Mouse (Mus musculus) MEL (cell line): Measurements from ENCODE around the gene Add2. TPM values are rescaled to one million over a fixed set of nuclear protein-coding genes. Genes with fewer than 3 reads are reported as not detected.

Experiments
- DNase-seq: peaks from one replicate; pipeline ENCODE4 v3.0.0; 2011; ENCODE audit warnings: low read depth, low spot score
- H3K27ac ChIP-seq: 2 replicates; pipeline ENCODE4 v1.5.1; 2012; ENCODE audit warnings: low read depth, mild to moderate bottlenecking, control low read depth, low read length, moderate library complexity; ENCODE audit not compliant: control insufficient read depth
- H3K27me3 ChIP-seq, 2 experiments: fragments of 150-350 bp in 1 of 2; sonication (generic) in 1 of 2; 2 replicates each; pipeline ENCODE4 v1.6.1; 2012; ENCODE audit warnings: low read length in 2 of 2, mild to moderate bottlenecking in 2 of 2, improper control_type of control experiment in 1 of 2, moderate library complexity in 1 of 2; ENCODE audit not compliant: insufficient read depth in 2 of 2, control insufficient read depth in 1 of 2
- H3K36me3 ChIP-seq, 2 experiments: 2 replicates each; pipeline ENCODE4 v1.6.1; 2012 to 2014; ENCODE audit warnings: low read length in 2 of 2, improper control_type of control experiment in 1 of 2, inconsistent platforms in 1 of 2, mild to moderate bottlenecking in 1 of 2; ENCODE audit not compliant: insufficient read depth in 2 of 2, control insufficient read depth in 1 of 2
- H3K4me1 ChIP-seq, 2 experiments: fragments of 150-350 bp in 1 of 2; sonication (generic) in 1 of 2; 2 replicates each; pipeline ENCODE4 v1.6.1; 2012; ENCODE audit warnings: low read length in 2 of 2, improper control_type of control experiment in 1 of 2, mild to moderate bottlenecking in 1 of 2; ENCODE audit not compliant: insufficient read depth in 2 of 2, control insufficient read depth in 1 of 2
- H3K4me3 ChIP-seq, 2 experiments: fragments of 150-350 bp in 1 of 2; sonication (generic) in 1 of 2; 2 replicates each; pipeline ENCODE4 v1.5.1; 2012; ENCODE audit warnings: low read depth in 2 of 2, low read length in 2 of 2, mild to moderate bottlenecking in 2 of 2, moderate library complexity in 2 of 2, control low read depth in 1 of 2, improper control_type of control experiment in 1 of 2; ENCODE audit not compliant: control insufficient read depth in 1 of 2, insufficient read depth in 1 of 2
- H3K79me2 ChIP-seq: 2 replicates; pipeline ENCODE4 v1.6.1; 2012; ENCODE audit warnings: mild to moderate bottlenecking, low read length, moderate library complexity; ENCODE audit not compliant: control insufficient read depth, poor library complexity, insufficient read depth
- H3K9ac ChIP-seq: 2 replicates; pipeline ENCODE4 v1.6.1; 2012; ENCODE audit warnings: low read depth, mild to moderate bottlenecking, control low read depth, low read length, moderate library complexity; ENCODE audit not compliant: control insufficient read depth, poor library complexity, severe bottlenecking
- H3K9me3 ChIP-seq: fragments of 150-350 bp; sonication (generic); replicated peaks from 2 replicates; pipeline ENCODE4 v1.6.1; 2012; ENCODE audit warnings: mild to moderate bottlenecking, low read length, improper control_type of control experiment, moderate library complexity; ENCODE audit not compliant: insufficient read depth
- BHLHE40 ChIP-seq: IDR thresholded peaks from 2 replicates; pipeline ENCODE4 v1.6.1; 2012; ENCODE audit warnings: low read depth, mild to moderate bottlenecking, inconsistent platforms, low read length, improper control_type of control experiment, borderline replicate concordance
- CHD2 ChIP-seq: IDR thresholded peaks from 2 replicates; pipeline ENCODE4 v1.6.1; 2011; ENCODE audit warnings: low read length, improper control_type of control experiment
- CTCF ChIP-seq, 3 experiments: IDR thresholded peaks in 2 of 3; conservative IDR thresholded peaks in 1 of 3; 2 replicates each; pipeline ENCODE4 v1.5.1; 2011 to 2012; ENCODE audit warnings: low read length in 3 of 3, low read depth in 2 of 3, mild to moderate bottlenecking in 2 of 3, improper control_type of control experiment in 1 of 3, inconsistent platforms in 1 of 3, mixed read lengths in 1 of 3, moderate library complexity in 1 of 3; ENCODE audit not compliant: control insufficient read depth in 1 of 3, insufficient read depth in 1 of 3, poor library complexity in 1 of 3, severe bottlenecking in 1 of 3
- ELF1 ChIP-seq: IDR thresholded peaks from 2 replicates; pipeline ENCODE4 v1.6.1; 2014; ENCODE audit warnings: low read depth, mild to moderate bottlenecking, inconsistent platforms, low read length, improper control_type of control experiment, moderate library complexity
- EP300 ChIP-seq, 2 experiments: IDR thresholded peaks; 2 replicates each; pipeline ENCODE4 v1.6.1; 2011; ENCODE audit warnings: improper control_type of control experiment in 2 of 2, low read length in 2 of 2, low read depth in 1 of 2, mild to moderate bottlenecking in 1 of 2
- ETS1 ChIP-seq: IDR thresholded peaks from 2 replicates; pipeline ENCODE4 v1.6.1; 2012; ENCODE audit warnings: low read depth, mild to moderate bottlenecking, inconsistent platforms, low read length, improper control_type of control experiment, moderate library complexity
- GATA1 ChIP-seq: IDR thresholded peaks from 2 replicates; pipeline ENCODE4 v1.6.1; 2011; ENCODE audit warnings: low read depth, low read length, improper control_type of control experiment
- HCFC1 ChIP-seq: IDR thresholded peaks from 2 replicates; pipeline ENCODE4 v1.6.1; 2012; ENCODE audit warnings: low read depth, mild to moderate bottlenecking, inconsistent platforms, low read length, improper control_type of control experiment, moderate library complexity
- JUND ChIP-seq: IDR thresholded peaks from 2 replicates; pipeline ENCODE4 v1.6.1; 2011; ENCODE audit warnings: low read depth, mild to moderate bottlenecking, improper control_type of control experiment, low read length
- KAT2A ChIP-seq: conservative IDR thresholded peaks from 2 replicates; pipeline ENCODE4 v1.6.1; 2012; ENCODE audit warnings: low read depth, low read length, improper control_type of control experiment, inconsistent platforms
- MAFK ChIP-seq: IDR thresholded peaks from 2 replicates; pipeline ENCODE4 v1.6.1; 2011; ENCODE audit warnings: low read depth, mild to moderate bottlenecking, low read length, improper control_type of control experiment, borderline replicate concordance
- MAZ ChIP-seq: IDR thresholded peaks from 2 replicates; pipeline ENCODE4 v1.6.1; 2012; ENCODE audit warnings: low read depth, mild to moderate bottlenecking, inconsistent platforms, low read length, improper control_type of control experiment
- MXI1 ChIP-seq: IDR thresholded peaks from 2 replicates; pipeline ENCODE4 v1.6.1; 2011; ENCODE audit warnings: mild to moderate bottlenecking, low read depth, low read length, improper control_type of control experiment
- MYB ChIP-seq: IDR thresholded peaks from 2 replicates; pipeline ENCODE4 v1.6.1; 2011; ENCODE audit warnings: mild to moderate bottlenecking, low read depth, low read length, improper control_type of control experiment
- MYC ChIP-seq: IDR thresholded peaks from 2 replicates; pipeline ENCODE4 v1.6.1; 2011; ENCODE audit warnings: low read depth, mild to moderate bottlenecking, low read length, improper control_type of control experiment, moderate library complexity
- POLR2A ChIP-seq, 2 experiments: IDR thresholded peaks; 2 replicates each; pipeline ENCODE4 v1.6.1; 2011 to 2012; ENCODE audit warnings: low read length in 2 of 2, mild to moderate bottlenecking in 2 of 2, control low read depth in 1 of 2, improper control_type of control experiment in 1 of 2, low read depth in 1 of 2, moderate library complexity in 1 of 2; ENCODE audit not compliant: control insufficient read depth in 1 of 2, insufficient read depth in 1 of 2, poor library complexity in 1 of 2
- RAD21 ChIP-seq: IDR thresholded peaks from 2 replicates; pipeline ENCODE4 v1.6.1; 2011; ENCODE audit warnings: mild to moderate bottlenecking, low read depth, low read length, improper control_type of control experiment
- RCOR1 ChIP-seq: IDR thresholded peaks from 2 replicates; pipeline ENCODE4 v1.6.1; 2012; ENCODE audit warnings: low read depth, mild to moderate bottlenecking, inconsistent platforms, low read length, improper control_type of control experiment
- SIN3A ChIP-seq: IDR thresholded peaks from 2 replicates; pipeline ENCODE4 v1.6.1; 2012; ENCODE audit warnings: low read length, improper control_type of control experiment, inconsistent platforms
- TAL1 ChIP-seq: IDR thresholded peaks from 2 replicates; pipeline ENCODE4 v1.6.1; 2012; ENCODE audit warnings: mild to moderate bottlenecking, inconsistent platforms, low read length, moderate library complexity, mixed read lengths
- TCF12 ChIP-seq: IDR thresholded peaks from 2 replicates; pipeline ENCODE4 v1.6.1; 2014; ENCODE audit warnings: low read depth, mild to moderate bottlenecking, inconsistent platforms, low read length, improper control_type of control experiment, moderate library complexity
- UBTF ChIP-seq: IDR thresholded peaks from 2 replicates; pipeline ENCODE4 v1.6.1; 2012; ENCODE audit warnings: low read depth, mild to moderate bottlenecking, inconsistent platforms, low read length, improper control_type of control experiment, moderate library complexity, borderline replicate concordance; ENCODE audit not compliant: insufficient read depth
- polyA plus RNA-seq, 2 experiments: library from polyadenylated mRNA; stranded (reverse) in 1 of 2; unstranded in 1 of 2; fragments of >175 nt in 1 of 2; fragments of >200 nt in 1 of 2; gene quantifications; 2 replicates each; pipeline versions ENCODE4 v1.2.1 to v1.2.4; 2012; ENCODE audit warnings: low replicate concordance in 2 of 2, low read depth in 1 of 2; ENCODE audit not compliant: insufficient read length in 2 of 2, insufficient read depth in 1 of 2, missing spikeins in 1 of 2
- total RNA-seq: library from RNA; depleted of rRNA; stranded (reverse); fragments of 300-350 nt; gene quantifications from 2 replicates; pipeline ENCODE4 v1.2.3, GENCODE M21; 2012

Add2 gene
- total and polyA plus RNA-seq, 3 experiments = 85.0 to 191 (median 129) TPM

- peaks cover 10% of the 10 kb centered on the region for H3K79me2 ChIP-seq
- TF ChIP-seq TCF12 (peak; percentile 78), EP300 (IDR thresholded peaks at IDR 0.05; ENCODE audit: low read depth in 1 of 2, low read length in 2 of 2) (peak; percentile 82 to 83), RCOR1 (peak; percentile 90), CTCF (IDR thresholded peaks at IDR 0.05 in 2 of 3, conservative IDR thresholded peaks at IDR 0.05 in 1 of 3; ENCODE audit: control insufficient read depth in 1 of 3, insufficient read depth in 1 of 3, low read depth in 2 of 3, low read length in 3 of 3, poor library complexity in 1 of 3, severe bottlenecking in 1 of 3) (no peak), BHLHE40 (0 out of 2 replicates have a peak, but pooled peaks have one; percentile 25), ETS1 (peak; percentile 87), MYC (peak; percentile 56; the same call in 1 of the 2 replicates), HCFC1 (peak; percentile 44; the same call in 1 of the 2 replicates), GATA1 (peak; percentile 81), MAFK (peak; percentile 87), TAL1 (peak; percentile 57), SIN3A (peak; percentile 39), MAZ (no peak), UBTF (no peak), ELF1 (0 out of 2 replicates have a peak, but pooled peaks have one; percentile 31)
- no peak overlapping the region for H3K9ac ChIP-seq
- peaks cover 0 to 37% of the 10 kb centered on the region in 2 experiments; a peak in 2 of 4 replicates for H3K36me3 ChIP-seq
- H3K9me3 ChIP-seq = no peaks in the 10 kb centered on the region
- peaks cover 21 to 49% of the 10 kb centered on the region in 2 experiments for H3K4me1 ChIP-seq
- H3K27me3 ChIP-seq = no peaks in the 10 kb centered on the region
- H3K4me3 ChIP-seq = no peak overlapping the region
- peak overlapping the region; percentile 83 for H3K27ac ChIP-seq
- DNase-seq = peak; percentile 87
These were observed 45.4 kb downstream of the Add2 start for GRCm38 (mm10) chr6:86073882-86074281.

GRCm38 (mm10) chr6:86074538-86075204, 46.2 kb downstream of the Add2 start:
- no peak overlapping the region for H3K9ac ChIP-seq

More at GRCm38 (mm10) chr6:86074538-86075204, 46.2 kb downstream of the Add2 start:
- H3K79me2 ChIP-seq = peaks cover 18% of the 10 kb centered on the region
- no peak overlapping the region for H3K4me3 ChIP-seq
- TF ChIP-seq SIN3A = peak; percentile 67; the same call in 1 of the 2 replicates
- TF ChIP-seq MXI1 = no peak
- peak; percentile 92 for TF ChIP-seq TCF12
- TF ChIP-seq GATA1 = peak; percentile 99
- TF ChIP-seq KAT2A = no peak
- TF ChIP-seq JUND = peak; percentile 96
- TF ChIP-seq RAD21 = no peak
- TF ChIP-seq RCOR1 = peak; percentile 92
- TF ChIP-seq MYB = peak; percentile 69
- peak; percentile 97 for TF ChIP-seq ETS1
- TF ChIP-seq CHD2 = peak; percentile 53; the same call in 1 of the 2 replicates
- TF ChIP-seq POLR2A (IDR thresholded peaks at IDR 0.05; ENCODE audit: control insufficient read depth in 1 of 2, insufficient read depth in 1 of 2, low read depth in 1 of 2, low read length in 2 of 2, poor library complexity in 1 of 2) = no peak
- peak; percentile 95 to 96 for TF ChIP-seq EP300 (IDR thresholded peaks at IDR 0.05; ENCODE audit: low read depth in 1 of 2, low read length in 2 of 2)
- TF ChIP-seq TAL1 = peak; percentile 96
- H3K4me1 ChIP-seq = peaks cover 23 to 57% of the 10 kb centered on the region in 2 experiments
- no peaks in the 10 kb centered on the region for H3K9me3 ChIP-seq
- H3K27ac ChIP-seq = peak overlapping the region; percentile 83
- peaks cover 0 to 45% of the 10 kb centered on the region in 2 experiments; a peak in 2 of 4 replicates for H3K36me3 ChIP-seq
- peak; percentile 92 for DNase-seq
- no peaks in the 10 kb centered on the region for H3K27me3 ChIP-seq
